Mouse (Mus musculus): ENCODE measurements around the gene Dok1. TPM values are rescaled to one million over a fixed set of nuclear protein-coding genes. Genes with fewer than 3 reads are reported as not detected.

Gene Dok1
- polyA plus RNA-seq (2012) = 83.5 and 86.6 TPM in 2 replicates

GRCm38 (mm10) chr6:83033249-83034185 is at the start of gene Dok1, which contains the start of gene Loxl3:
Gene Dok1 (minus strand): TSS chr6:83033471.
Gene Loxl3 (plus strand): TSS chr6:83034173.

DNA sequence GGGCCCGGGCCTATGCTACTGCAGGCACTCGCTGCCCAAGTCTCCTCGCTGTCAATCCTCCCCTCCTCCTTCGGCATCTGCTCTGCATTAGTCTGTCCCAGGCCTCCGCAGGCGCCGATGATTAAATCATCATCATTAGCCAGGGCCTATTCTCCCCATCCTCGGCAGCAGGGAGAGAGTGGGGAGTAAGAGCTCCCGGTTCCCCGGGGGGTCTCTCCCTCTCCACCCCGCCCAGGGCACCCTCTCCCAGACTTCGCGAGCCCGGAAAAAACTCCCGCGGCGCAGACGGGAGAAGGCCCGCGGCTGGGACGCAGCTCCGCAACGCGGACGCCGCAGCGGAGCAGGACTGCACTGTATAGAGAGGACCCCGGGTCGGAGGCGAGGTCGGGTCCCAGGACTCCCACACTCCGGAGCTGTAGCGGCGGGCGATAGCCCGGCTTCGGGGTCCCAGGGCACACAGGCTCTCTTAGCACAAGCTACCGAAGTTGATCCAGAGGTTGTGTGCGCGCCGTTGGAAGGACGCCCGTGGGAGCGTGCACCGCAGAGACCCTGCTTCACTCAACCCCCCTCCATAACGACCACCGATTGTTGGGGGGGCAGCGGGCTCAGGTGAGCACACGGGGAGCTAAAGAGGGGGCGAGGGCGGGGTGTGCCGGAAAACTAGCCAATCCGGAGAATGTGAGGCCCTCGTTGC is 44.5 kb upstream of the Dok1 start, which contains the start of gene Pcgf1:
TSS of gene Pcgf1 (plus strand) at position 240 of the 694 bp plus-strand sequence.

GRCm38 (mm10) chr6:83070247-83070310 is 36.8 kb upstream of the Dok1 start, which contains the start of gene Tlx2:
Gene Tlx2 (minus strand): TSS chr6:83070293.

GRCm38 (mm10) chr6:83057790-83058189 is 24.5 kb upstream of the Dok1 start, which contains the start of gene Dqx1:
Gene Dqx1 (plus strand): TSS chr6:83057844.

DNA sequence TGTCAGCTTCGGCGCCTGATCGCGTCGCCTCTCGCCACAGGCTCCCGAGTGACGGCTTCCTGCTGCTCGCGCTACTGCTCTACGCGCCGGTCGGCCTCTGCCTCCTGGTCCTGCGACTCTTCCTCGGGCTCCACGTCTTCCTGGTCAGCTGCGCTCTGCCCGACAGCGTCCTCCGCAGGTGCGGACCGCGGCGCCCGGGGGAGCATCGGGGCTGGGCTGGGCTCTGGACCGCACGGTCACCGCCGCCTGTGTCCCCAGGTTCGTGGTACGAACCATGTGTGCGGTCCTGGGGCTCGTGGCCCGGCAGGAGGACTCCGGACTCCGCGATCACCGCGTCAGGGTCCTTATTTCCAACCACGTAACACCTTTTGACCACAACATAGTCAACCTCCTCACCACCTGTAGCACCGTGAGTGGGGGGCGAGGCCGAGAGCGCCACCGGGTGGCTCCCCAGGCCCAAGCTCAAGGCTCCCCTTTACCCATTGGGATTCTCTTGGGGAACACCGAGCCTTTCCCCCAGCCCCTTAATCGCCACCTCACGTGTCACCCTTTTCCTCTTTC is 21.7 kb upstream of the Dok1 start, which contains the start of gene Htra2:
TSS of gene Htra2 (minus strand) at position 403 of the 561 bp plus-strand sequence.

DNA sequence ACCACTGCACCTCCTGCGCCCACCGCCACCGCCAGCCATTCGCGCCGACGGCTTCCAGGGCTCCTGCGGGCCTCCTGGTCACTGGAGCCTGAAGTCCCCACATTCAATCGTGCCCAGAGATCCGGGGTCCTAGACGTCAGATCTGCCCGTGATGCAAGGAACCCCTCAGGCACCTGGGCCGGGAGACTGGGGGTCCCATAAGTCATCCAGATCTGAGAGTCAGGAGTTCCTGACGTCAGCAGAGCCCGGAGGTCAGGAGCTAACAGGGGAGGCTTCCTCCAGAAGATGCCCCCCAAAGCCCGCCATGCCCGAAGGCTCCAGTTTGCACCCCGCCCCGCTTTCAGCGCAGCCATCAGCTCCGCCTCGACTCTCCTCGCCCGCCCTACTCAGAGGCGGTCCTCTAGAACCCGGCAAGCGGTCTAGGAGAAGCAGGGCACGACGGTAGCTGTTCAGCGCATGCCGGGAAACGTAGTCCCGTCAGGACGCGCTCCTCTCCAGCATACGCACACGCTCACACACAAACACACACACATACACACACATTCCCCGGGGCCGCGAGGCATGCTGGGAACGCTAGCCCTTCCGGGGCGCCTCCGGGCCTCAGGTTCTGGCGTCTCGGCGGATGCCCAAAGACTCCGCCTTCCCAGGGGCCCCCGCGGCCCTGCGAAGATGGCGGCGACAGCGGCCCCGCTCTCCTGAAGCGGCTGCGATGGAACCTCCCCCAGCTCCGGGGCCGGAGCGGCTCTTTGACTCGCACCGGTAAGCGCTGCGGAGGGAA is 21.0 kb upstream of the Dok1 start, which contains the start of gene Aup1:
TSS of gene Aup1 (plus strand) at position 448 of the 778 bp plus-strand sequence.

Other genes with a start within 250 kb of the Dok1 start
- 0.47 and 0.49 TPM in 2 replicates for gene Sema4f, start 93.7 kb downstream of the Dok1 start, polyA plus RNA-seq (2012)
- 4.4 and 6.4 TPM in 2 replicates for gene M1ap, start 86.6 kb downstream of the Dok1 start, polyA plus RNA-seq (2012)
- gene Loxl3, start 702 bp upstream of the Dok1 start, polyA plus RNA-seq (2012) = 0.40 and 0.58 TPM in 2 replicates
- 985 and 1,115 TPM in 2 replicates for gene Aup1, start 21.1 kb upstream of the Dok1 start, polyA plus RNA-seq (2012)
- 96.6 and 98.0 TPM in 2 replicates for gene Htra2, start 21.8 kb upstream of the Dok1 start, polyA plus RNA-seq (2012)
- 0.50 and 0.96 TPM in 2 replicates for gene Dqx1, start 24.4 kb upstream of the Dok1 start, polyA plus RNA-seq (2012)
- not detected in 2 replicates for gene Tlx2, start 36.8 kb upstream of the Dok1 start, polyA plus RNA-seq (2012)
- gene Pcgf1, start 44.4 kb upstream of the Dok1 start, polyA plus RNA-seq (2012) = 8.0 and 8.6 TPM in 2 replicates
- 0.29 and 0.54 TPM in 2 replicates for gene Lbx2, start 52.9 kb upstream of the Dok1 start, polyA plus RNA-seq (2012)
- gene Ccdc142, start 68.1 kb upstream of the Dok1 start, polyA plus RNA-seq (2012) = 7.9 and 8.7 TPM in 2 replicates
- gene Gm42688, start 68.1 kb upstream of the Dok1 start, polyA plus RNA-seq (2012) = 4.3 and 4.9 TPM in 2 replicates
- 37.3 and 44.4 TPM in 2 replicates for gene Mrpl53, start 75.6 kb upstream of the Dok1 start, polyA plus RNA-seq (2012)
- gene Mogs, start 82.0 kb upstream of the Dok1 start, polyA plus RNA-seq (2012) = 188 and 205 TPM in 2 replicates
- 60.5 and 62.6 TPM in 2 replicates for gene Wbp1, start 88.1 kb upstream of the Dok1 start, polyA plus RNA-seq (2012)
- gene Ino80b, start 92.0 kb upstream of the Dok1 start, polyA plus RNA-seq (2012) = 241 and 250 TPM in 2 replicates
- gene Rtkn, start 102.0 kb upstream of the Dok1 start, polyA plus RNA-seq (2012) = 16.5 and 24.1 TPM in 2 replicates
- 0.34 TPM in 1 of 2 replicates, not detected in the other for gene Wdr54, start 122.9 kb upstream of the Dok1 start, polyA plus RNA-seq (2012)
- gene 1700003E16Rik, start 122.9 kb upstream of the Dok1 start, polyA plus RNA-seq (2012) = 0.07 and 0.10 TPM in 2 replicates
- gene Dctn1, start 132.4 kb upstream of the Dok1 start, polyA plus RNA-seq (2012) = 242 and 327 TPM in 2 replicates
- 0.46 and 0.62 TPM in 2 replicates for gene Slc4a5, start 186.4 kb upstream of the Dok1 start, polyA plus RNA-seq (2012)